Mouse (Mus musculus) embryo, embryonic 10 days (tissue): ENCODE measurements at regions not wholly inside any gene's neighbourhood (a gene's known extent, or its start where the extent isn't known, plus 50 kb on each side); places are given as distances from the start of the nearest gene placed in this dataset.

Experiments used
- DNase-seq: peaks from one replicate; pipeline ENCODE4 v3.0.0-alpha.2; 2015; ENCODE audit warnings: low spot score

DNA sequence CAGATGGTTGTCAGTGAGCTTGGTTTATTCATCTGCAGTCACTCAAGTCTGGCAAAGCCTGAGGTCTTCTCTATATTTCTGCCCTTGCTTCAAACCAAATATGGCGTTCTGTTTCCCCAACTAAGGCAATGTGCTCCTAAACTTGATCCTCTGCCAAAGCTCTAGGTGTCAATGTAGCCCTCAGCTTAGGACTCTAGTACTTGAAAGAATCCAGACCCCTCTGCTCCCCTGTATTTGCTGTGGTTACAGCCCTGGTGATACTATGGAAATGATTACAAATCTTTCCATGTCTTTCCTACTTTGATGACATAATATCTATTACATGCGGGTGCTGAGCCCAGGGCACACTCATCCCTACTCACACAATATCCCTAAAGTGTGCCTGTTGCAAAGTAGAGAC is 672.9 kb upstream of the Tbl1xr1 start:
- DNase-seq = no peak

DNA sequence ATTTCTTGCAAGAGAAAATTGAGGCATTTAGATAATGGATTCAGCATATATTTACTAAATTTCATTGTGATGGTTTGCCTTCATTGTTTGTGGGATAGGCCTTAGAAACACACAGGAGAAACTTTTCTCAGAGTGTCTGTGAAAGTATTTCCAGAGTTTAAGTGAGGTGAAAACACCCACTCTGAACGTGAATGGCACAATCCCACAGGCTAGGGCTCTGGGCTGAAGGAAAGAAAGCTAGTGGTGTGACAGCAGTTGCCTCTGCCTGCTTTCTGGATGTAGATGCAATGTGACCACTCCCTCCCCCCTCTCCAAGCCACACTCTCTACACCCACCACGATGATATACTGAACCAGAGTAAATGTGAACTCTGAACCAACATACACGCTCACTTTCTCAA is 672.4 kb upstream of the Tbl1xr1 start:
- no peak for DNase-seq

DNA sequence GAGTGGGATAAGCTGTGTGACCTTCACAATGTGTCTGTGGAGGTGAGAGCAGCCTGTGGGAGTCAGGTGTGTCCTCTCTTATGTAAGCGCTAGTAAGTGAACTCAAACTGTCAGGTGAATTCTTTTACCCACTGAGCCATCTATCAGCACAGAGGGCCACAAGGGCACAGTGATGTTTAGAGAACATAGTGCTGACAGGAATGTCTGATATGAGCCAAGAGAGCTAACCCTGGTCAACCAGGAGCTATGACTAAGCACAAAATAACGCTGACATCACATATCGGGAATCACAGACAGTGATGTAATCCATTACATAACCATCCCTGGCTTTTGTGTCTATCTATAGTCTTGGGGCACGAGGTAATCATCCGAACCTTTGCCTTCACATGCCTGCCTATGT is 669.4 kb upstream of the Tbl1xr1 start:
- no peak for DNase-seq

DNA sequence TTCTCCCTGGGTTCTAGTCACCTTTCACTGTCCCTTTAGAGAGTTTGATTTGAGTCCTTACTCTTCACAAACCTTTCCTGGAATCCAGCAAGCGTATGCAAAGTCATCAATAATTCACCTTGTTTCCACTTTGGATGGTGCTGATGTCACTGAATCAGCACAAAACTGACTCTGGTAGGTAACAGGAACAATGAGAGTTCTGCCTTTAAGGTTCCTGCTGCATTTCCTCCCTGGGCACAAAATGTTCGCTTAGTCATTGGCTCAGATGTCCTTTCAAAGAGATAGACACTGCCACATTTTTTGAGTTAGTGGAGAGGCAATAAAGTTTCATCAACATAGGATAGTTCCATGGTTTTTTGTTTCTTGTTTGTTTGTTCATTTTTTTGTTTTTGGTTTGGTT is 664.4 kb upstream of the Tbl1xr1 start:
- DNase-seq = no peak

DNA sequence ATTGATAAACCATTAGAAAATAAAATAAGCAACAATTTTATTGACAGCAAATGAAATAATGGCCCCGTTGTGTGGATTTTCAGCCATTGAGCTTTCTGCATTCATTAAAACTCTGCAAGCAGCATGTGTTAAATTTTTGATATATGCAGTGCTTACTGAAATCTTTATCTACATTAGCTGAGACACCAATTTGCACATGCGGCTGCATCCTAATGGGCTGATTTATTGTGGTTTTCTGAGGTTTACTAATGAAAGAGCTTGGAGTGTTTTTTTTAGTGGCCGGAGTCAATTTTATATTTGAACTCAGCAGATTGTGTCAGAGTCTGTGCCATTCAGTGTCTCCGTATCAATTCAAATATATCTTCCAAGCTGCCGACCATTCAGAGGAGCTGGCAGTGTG is 653.3 kb upstream of the Tbl1xr1 start:
- no peak for DNase-seq

DNA sequence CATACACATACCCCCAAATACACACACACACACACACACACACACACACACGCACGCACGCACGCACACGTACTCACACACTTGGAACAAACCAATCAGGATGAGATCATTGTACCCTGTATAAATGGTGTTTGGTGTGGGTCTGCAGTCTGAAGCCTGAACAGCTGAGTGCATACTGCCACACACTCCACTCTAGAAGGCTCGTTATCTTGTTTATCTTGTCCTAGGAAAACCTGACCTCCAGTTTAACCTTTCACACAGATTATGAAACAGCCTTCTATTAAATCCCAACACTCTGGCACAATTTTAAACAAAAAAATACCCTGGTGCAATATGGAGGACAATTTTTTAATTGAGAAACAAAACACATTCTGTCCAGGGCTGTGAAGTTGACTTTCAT is 649.9 kb upstream of the Tbl1xr1 start:
- peak; percentile 8 for DNase-seq

DNA sequence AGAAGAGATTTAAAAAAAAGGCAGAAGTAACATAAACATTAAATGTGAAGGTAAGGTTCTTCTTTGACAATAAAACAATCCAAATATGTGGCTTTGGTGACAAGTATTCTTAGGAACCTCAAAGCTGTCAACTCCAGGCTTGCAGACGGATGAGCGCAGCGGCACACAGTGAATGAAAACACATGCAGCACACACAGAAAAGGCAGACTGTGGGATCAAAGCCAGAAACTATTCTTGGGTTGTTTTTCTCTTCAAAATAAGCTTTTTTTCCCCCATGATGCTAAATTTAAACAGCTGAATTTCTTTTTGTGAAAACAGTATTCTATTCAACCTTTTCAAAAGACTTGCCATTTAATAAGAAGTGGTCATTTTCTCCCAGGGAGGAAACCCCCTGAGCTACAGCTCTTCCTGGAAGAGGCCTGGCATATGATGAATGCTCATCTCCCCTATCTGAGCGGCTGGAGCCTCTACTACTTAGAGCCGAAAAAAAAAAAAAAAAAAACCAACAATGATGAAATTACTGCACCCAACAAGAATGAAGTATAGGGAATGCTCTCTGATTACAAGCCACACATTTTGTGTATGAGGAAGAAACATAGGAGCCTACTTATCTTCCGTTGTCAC is 648.9 kb upstream of the Tbl1xr1 start:
- peak; percentile 38 for DNase-seq

DNA sequence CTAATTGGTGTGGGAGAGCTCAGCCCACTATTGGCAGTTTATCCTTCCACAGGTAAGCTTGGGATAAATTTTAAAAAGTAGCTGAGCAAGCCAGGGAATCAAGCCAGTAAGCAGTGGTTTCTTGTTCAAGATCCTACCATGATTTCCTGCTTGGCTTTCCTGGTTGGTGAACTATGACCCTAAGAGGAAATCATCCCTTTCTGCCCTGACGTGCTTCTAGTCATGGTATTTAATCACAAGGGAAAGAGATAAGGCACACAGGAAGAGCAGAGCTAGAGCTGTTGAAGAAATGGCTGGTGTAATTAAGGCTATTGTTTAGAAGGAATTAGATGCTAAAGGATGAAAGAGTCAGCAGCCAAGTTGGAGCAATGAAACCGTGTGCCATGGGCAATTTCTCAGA is 648.3 kb upstream of the Tbl1xr1 start:
- no peak for DNase-seq

DNA sequence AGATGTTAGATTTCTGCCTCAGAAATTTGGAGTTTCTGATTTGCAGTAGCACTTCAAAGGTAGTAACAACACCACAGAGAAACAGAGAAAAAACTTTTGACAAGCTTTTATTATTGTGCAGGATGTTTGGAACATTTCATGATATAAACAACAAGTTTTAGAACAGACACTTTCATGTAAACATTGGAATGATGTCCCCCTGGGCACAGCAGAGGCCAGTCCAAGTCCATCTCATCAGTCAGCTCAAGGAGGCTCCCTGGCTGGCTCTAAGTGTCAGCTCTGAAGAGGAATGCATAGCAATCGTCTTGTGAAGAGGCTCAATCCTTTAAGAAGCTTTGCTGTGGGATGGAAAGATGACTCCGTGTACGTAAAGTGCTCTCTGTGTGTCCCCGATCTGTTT is 612.2 kb upstream of the Tbl1xr1 start:
- DNase-seq = no peak

DNA sequence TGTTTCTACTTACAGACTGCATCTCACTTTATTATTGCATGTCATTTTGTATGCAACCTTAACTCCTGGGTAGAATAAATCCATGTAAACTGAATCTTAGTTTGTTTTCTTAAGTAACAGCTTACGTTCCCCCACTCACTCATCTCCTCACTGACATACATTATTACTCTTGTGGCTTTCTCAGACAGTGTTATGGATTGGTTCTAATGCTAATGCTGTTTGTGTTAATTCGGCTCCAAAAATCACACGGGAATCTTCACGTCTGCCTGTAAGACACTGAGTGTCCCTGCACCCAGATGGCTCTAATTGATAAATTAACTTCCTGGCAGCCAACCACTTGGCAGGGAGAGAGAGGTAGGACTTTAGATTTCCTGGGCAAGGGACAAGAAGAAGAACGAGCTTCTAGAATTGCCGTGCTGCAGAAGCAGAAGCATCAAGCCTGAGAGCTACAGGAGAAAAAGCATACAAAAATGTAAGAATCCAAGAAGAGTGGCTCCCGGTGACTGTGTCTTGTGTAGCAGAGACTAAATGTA is 610.3 kb upstream of the Tbl1xr1 start:
- DNase-seq = no peak

DNA sequence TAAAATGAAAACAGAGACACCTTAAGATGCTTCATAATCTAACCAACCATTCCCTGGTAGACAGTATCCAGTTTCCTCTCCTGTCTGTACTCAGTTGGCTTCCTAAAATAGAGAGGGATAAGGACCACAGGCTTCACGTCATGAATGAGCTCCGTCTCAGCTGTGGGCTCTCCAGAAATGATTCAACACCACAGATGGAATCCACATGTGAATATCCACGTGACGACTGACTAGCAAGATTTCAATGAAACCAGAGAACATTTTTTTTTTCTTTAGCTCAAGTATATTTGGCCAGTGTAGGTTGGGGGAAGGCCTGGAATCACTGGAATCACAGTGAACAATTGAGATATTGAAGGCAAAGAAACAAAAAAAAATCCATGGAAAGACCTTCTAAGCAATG is 599.1 kb upstream of the Tbl1xr1 start:
- DNase-seq = peak; percentile 16

DNA sequence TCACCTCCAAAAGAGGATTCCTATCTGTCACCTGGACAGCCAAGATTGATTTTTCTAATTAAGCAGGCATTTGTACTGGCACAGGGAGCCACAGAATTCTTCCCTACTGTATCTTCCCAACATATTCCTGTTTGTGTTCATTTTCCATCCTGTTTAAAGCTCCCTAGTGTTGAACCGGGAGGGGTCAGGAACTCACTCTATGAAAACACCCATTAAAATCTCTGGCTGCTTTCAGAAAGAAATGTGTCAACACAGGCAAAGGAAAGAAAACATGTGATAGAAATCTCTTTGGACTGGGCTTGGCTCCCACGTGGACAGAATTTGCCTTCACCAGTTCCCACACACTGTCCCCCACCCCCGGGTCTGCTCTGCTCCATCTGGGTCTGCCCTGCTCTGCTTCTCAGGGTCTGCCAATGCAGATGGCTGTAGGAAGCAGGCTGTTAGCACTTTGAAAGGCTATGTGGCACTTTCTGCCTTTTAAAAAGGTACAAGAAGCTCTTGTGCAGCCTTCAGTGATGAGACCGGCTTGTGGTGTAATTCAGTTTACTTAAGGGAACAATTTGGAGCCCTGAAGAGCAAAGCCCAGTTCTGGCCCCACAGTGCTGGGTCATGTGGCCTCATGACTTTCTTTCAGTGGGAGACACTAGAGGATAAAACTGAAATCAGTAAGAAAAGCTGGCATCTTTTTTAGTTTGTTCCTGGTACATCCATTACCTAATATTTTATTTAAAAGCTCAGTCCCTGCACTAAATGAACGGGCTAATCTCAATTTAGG is 597.2 kb upstream of the Tbl1xr1 start:
- peak; percentile 21 for DNase-seq

DNA sequence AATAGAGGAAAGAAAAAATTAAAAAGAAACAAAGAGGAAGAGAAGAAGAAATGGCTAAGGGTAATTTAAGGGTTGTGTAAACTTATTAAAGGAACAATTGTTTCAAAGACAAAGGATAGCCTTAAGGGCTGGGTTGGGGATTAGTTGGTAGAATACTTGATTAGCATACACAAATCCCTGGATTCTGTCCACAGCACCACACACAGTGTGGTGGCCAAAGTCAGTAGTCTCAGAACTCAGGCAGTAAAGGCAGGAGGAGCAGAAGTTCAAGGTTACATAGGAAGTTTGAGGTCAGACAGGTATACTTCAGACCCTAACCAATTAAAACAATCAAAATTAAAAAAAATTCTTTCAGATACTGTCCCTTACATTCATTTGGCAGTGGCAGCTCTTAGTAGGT is 596.6 kb upstream of the Tbl1xr1 start:
- no peak for DNase-seq

DNA sequence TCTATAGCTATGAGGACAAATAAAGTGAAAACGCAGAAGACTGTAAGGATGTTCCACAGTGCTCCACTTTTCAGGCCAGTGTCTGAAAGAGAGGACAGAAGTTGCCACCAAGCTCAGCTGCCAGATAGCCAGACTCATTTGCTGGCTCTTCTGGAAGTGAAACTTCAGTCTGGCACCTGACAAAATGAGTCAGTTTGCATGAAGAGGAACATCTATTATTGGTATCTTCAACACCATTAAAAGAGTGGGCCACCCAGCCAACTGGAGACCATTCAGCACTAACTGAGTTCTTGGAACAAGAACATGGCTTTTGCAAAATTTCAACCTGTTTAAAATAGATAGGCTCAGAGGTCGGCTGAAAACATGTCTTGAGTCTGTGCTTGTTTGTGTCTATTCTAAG is 592.4 kb upstream of the Tbl1xr1 start:
- DNase-seq = no peak

DNA sequence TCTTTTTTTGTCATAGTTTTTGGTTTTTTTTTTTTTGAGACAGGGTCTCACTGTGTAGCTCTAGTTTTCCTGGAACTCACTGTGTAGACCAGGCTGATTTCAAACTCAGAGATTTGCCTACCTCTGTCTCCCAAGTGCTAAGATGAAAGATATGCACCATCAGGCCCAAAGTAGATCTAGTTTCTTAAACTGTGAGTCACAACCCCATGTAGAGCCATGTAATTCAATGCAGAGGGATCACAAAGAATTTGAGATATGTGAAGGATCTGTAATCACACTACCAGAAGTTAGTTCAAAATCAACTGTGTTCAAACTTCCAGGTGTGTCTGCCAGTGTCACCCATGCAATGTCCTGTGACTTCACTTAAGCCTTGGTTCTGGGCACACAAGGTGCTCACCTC is 591.0 kb upstream of the Tbl1xr1 start:
- DNase-seq = no peak

DNA sequence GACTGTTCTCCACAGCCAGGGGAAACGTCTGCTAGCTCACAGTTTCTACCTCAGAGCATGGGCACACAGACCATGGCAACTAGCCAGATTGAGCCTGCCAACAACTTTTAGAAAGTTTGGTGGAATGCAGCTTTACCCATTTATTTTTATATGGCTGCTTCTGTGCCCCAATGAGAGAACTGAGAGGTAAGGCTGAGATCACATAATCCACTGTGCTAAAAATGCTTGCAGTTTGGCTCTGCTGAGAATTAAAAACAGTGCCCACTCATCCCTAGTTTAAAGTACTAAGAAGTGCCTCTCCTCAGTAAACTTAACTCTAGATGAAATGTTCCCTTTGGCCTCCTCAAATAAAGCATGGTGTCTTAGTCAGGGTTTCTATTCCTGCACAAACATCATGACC is 586.9 kb upstream of the Tbl1xr1 start:
- no peak for DNase-seq

DNA sequence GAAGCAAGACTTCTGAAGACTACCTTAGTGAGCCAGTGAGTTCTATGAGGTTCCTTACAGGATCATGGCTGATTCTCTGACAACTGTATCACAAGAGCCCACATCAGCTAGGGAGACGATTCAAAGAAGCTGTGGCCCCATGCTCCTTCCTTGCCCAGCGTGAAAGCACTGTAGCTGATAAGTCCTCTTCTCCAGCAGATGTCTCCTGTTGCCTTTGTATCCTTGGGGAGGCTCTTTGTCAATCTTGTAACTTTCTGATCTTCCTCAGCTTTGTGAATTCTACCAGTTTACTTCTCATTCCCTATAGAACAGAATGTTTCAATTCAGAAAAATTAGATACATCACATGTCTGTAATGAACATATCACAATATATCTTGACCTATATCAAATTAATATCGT is 584.0 kb upstream of the Tbl1xr1 start:
- DNase-seq = no peak

DNA sequence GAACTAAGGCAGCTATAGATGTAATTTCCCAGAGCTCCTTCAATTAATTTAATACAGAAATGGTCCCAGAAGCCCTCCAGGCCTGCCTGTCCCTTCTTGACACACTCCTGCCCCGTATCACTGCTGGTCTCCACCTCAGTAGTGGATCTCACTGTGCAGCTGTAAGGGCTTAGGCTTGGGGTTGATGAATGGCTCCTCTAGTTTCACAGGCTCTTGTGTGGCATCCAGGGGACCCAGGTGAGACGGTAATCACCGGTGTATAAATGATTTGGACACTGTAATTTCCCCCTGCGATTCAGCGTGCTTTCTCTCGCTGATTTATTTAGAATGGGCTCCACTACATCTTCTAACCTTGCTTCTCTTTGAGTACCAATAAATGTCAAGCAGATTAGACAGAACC is 583.1 kb upstream of the Tbl1xr1 start:
- no peak for DNase-seq

DNA sequence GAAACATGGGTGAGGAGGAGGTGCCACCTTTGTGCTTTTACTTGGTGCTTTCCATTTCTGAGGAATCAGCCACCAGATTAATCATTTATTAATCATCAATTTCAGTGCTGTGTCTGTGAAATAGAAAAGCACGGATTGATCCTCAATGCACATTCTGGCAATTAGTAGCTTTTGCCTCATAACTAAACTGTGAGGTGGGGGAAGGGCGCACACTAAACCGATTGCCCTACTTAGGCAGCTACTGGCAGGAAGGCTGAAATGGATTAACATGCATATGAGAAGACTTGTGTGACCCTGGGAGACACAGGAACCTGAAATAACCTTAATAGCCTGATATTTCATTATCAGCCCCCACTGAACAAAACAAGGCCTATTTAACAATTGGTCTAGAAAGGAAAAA is 581.5 kb upstream of the Tbl1xr1 start:
- no peak for DNase-seq

DNA sequence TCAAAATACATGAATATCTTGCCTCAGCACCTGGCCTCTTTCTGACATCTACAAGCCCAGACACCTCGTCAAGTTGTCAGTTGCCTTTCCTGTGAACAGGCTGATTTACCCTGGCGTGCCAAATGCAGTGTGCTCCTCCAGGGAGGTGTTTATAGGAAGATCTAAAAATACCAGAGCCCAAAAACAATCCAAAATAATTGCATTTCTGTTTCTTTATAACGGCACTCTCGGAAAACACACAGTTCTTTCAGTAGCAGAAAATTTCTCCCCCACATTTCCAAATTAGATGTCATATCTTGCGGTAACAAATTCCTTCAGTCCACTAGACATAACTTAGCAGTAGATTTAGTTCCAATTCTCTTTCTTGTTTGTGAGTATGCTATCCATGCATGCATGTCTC is 580.8 kb upstream of the Tbl1xr1 start:
- DNase-seq = no peak

DNA sequence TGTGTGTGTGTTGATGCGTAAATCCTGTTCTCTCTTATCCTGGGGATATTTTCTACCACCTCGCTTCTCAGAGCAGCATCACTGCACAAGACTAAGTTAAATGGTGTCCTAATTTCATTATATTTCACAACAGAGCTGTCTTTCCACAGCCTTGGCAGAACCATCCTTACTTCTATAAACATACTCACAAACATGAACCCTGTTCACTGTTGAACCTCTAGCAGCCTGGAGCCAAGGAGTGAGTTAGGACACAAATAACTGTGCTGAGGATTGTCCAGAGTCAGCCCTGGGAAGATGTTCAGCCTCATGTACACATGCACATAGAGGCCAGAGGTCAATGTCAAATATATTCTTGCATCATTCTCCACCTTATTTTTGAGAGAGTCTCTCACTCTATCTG is 580.3 kb upstream of the Tbl1xr1 start:
- DNase-seq = no peak

DNA sequence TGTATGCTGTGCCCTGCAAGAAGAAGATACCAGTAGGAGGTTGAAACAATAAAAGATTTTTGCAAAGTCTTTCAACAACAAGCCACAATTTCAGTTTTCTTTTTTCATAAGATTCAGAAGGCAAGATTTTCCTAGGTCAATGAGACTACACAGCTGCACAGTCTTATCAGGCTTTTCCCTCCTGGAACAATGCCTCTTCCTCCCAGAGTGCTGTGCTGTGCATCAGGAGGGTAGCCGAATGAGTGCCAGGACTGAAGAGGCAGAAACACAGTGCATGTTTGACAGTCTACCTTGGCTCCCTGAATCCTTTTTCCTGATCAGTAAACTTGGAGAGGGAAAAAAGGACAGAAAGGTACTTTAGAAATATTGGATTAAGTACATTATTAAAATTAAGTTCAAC is 579.4 kb upstream of the Tbl1xr1 start:
- DNase-seq = no peak

DNA sequence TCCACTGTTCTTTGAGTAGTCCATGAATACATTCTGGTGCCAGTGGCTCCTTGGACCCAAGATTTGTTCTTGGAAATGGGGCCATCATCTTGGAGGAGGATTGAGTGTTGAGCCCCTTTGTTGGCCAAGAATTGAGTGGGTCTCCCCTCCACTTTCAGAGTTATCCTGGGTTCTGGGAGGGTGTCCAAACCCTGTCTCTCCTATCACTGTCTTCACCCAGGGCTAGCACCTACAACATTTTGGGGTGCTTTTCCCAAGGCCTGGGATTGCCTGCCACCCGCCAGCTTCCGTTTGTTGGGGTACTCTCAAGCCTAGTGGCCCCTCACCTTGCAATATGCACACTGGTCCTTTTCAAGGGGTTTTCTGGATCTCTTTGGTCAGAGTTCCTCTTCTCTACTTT is 568.8 kb upstream of the Tbl1xr1 start:
- no peak for DNase-seq

DNA sequence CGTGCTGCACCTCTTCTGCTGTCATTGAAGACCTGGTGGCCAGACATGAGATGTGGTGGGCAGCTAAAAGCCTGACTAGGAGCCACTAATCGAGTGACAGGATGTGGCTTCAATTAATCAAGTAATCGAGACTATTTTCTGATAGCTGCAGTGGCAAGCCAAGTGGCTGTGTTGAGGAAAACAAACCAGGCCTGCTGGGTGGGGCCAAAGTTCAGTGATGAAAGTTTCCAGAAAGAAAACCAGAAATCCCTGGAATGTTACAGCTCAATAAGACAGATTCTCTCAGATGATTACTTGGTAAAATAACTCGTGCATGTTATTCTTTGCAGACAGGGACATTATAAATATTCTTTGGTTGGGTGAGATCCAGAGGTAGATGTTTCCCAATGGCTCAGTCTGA is 564.4 kb upstream of the Tbl1xr1 start:
- no peak for DNase-seq
